Comparison of ENCODE assay signal across 20 mouse cellular contexts in genomic region chr12:108253042-108253441, GRCm38 (mm10). TPM values are rescaled to one million over a fixed set of nuclear protein-coding genes. Genes with fewer than 3 reads are reported as not detected.
DNase-seq lines count a peak whose midpoint lies in the region; ATAC-seq and TF ChIP-seq lines count a peak whose summit lies in the region.
"Had no signal": no experiment of that assay in that cellular context is flagged by ENCODE, and none has a peak within 500 bp of the region (broad histone marks: within the 10 kb centered on the region; RNA-seq: fewer than 3 reads in every experiment).

No protein-coding gene starts in this region.

- TF ChIP-seq CTCF in olfactory bulb, adult 2 months (IDR thresholded peaks at IDR 0.05; ENCODE audit: insufficient read depth, low read depth, low read length), result no peak

- TF ChIP-seq POLR2A in olfactory bulb, adult 2 months (IDR thresholded peaks at IDR 0.05; ENCODE audit: insufficient read depth, low read depth, low read length), result 0 out of 2 replicates have a peak, but pooled peaks have one; percentile 0

- peak overlapping the region; percentile 8; the same call in 1 of the 2 replicates for H3K9ac ChIP-seq in neural tube, embryonic 13.5 days
- H3K9ac ChIP-seq in neural tube, embryonic 15.5 days (replicated peaks), result no peak overlapping the region
- H3K9ac ChIP-seq: embryonic facial prominence, embryonic 15.5 days; forebrain, embryonic 15.5 days; hindbrain, embryonic 15.5 days; midbrain, embryonic 12.5 days had no signal

- no peaks in the 10 kb centered on the region for H3K27me3 ChIP-seq in heart, embryonic 10.5 days (ENCODE audit: insufficient read depth, poor library complexity, severe bottlenecking)
- H3K27me3 ChIP-seq in neural tube, embryonic 13.5 days, result no peaks in the 10 kb centered on the region
- H3K27me3 ChIP-seq in neural tube, embryonic 15.5 days (replicated peaks), result no peaks in the 10 kb centered on the region
- H3K27me3 ChIP-seq: embryonic facial prominence, embryonic 15.5 days; forebrain, embryonic 15.5 days; hindbrain, embryonic 15.5 days; midbrain, embryonic 12.5 days had no signal

- no peak for DNase-seq in heart, embryonic 10.5 days (ENCODE audit: low spot score)
- no peak for DNase-seq in heart, adult 11 months
- DNase-seq in gastrocnemius, postnatal 10 days, result no peak
- DNase-seq in B cell, adult 2 months, result no peak
- DNase-seq: adrenal gland, adult 8-10 months; cerebellum, adult 8-10 months; gastrocnemius, postnatal 36 days; heart, postnatal 36 days; retina, postnatal 1 day; right cerebral cortex, postnatal 4 days had no signal

- no peaks in the 10 kb centered on the region for H3K9me3 ChIP-seq in heart, embryonic 10.5 days
- H3K9me3 ChIP-seq in neural tube, embryonic 13.5 days, result no peaks in the 10 kb centered on the region
- no peaks in the 10 kb centered on the region for H3K9me3 ChIP-seq in neural tube, embryonic 15.5 days (replicated peaks)
- H3K9me3 ChIP-seq: embryonic facial prominence, embryonic 15.5 days; forebrain, embryonic 15.5 days; hindbrain, embryonic 15.5 days; midbrain, embryonic 12.5 days had no signal

- no peak overlapping the region for H3K4me3 ChIP-seq in heart, embryonic 10.5 days
- no peak overlapping the region for H3K4me3 ChIP-seq in neural tube, embryonic 13.5 days
- H3K4me3 ChIP-seq in neural tube, embryonic 15.5 days (replicated peaks), result no peak overlapping the region
- H3K4me3 ChIP-seq in olfactory bulb, adult 2 months (ENCODE audit: insufficient read depth, low read depth, low read length), result no peak overlapping the region
- H3K4me3 ChIP-seq: embryonic facial prominence, embryonic 15.5 days; forebrain, embryonic 15.5 days; hindbrain, embryonic 15.5 days; layer of hippocampus, adult 2 months; midbrain, embryonic 12.5 days had no signal

- no peak for ATAC-seq in neural tube, embryonic 13.5 days (ENCODE audit: low read depth)
- no peak for ATAC-seq in neural tube, embryonic 15.5 days (ENCODE audit: low FRiP score)
- ATAC-seq in monocyte, adult 5-6 weeks (replicated peaks; ENCODE audit: insufficient number of reproducible peaks, low FRiP score, low TSS enrichment, poor library complexity, severe bottlenecking), result no peak
- ATAC-seq: activated CD4-positive, CD25-positive, alpha-beta regulatory T cell, adult 4 months; forebrain, embryonic 15.5 days had no signal

- H3K4me1 ChIP-seq in heart, embryonic 10.5 days, result peaks cover 95% of the 10 kb centered on the region
- H3K4me1 ChIP-seq in neural tube, embryonic 13.5 days (replicated peaks), result peaks cover 90% of the 10 kb centered on the region
- peaks cover 77% of the 10 kb centered on the region for H3K4me1 ChIP-seq in neural tube, embryonic 15.5 days
- peaks cover 45% of the 10 kb centered on the region for H3K4me1 ChIP-seq in olfactory bulb, adult 2 months (ENCODE audit: control insufficient read depth, insufficient read depth, low read length)

- peak overlapping the region; percentile 89 for H3K27ac ChIP-seq in heart, embryonic 10.5 days
- H3K27ac ChIP-seq in neural tube, embryonic 13.5 days (replicated peaks), result no peak overlapping the region
- H3K27ac ChIP-seq in neural tube, embryonic 15.5 days (replicated peaks), result no peak overlapping the region
- H3K27ac ChIP-seq in olfactory bulb, adult 2 months (ENCODE audit: insufficient read depth, low read depth, low read length), result no peak overlapping the region
- H3K27ac ChIP-seq: embryonic facial prominence, embryonic 15.5 days; forebrain, embryonic 15.5 days; hindbrain, embryonic 15.5 days; layer of hippocampus, adult 2 months; midbrain, embryonic 12.5 days had no signal

- H3K4me2 ChIP-seq in neural tube, embryonic 13.5 days, result no peak overlapping the region
- H3K4me2 ChIP-seq in neural tube, embryonic 15.5 days, result no peak overlapping the region
- H3K4me2 ChIP-seq: embryonic facial prominence, embryonic 15.5 days; forebrain, embryonic 15.5 days; hindbrain, embryonic 15.5 days; midbrain, embryonic 12.5 days had no signal

- no peaks in the 10 kb centered on the region for H3K36me3 ChIP-seq in heart, embryonic 10.5 days
- H3K36me3 ChIP-seq in neural tube, embryonic 13.5 days, result no peaks in the 10 kb centered on the region
- H3K36me3 ChIP-seq in neural tube, embryonic 15.5 days, result no peaks in the 10 kb centered on the region
- H3K36me3 ChIP-seq: embryonic facial prominence, embryonic 15.5 days; forebrain, embryonic 15.5 days; hindbrain, embryonic 15.5 days; midbrain, embryonic 12.5 days had no signal

- 74% methylated on average over 12 of the region's 12 CpGs for WGBS in heart, embryonic 10.5 days
- WGBS in neural tube, embryonic 13.5 days, result 60% methylated on average over 12 of the region's 12 CpGs
- WGBS in neural tube, embryonic 15.5 days, result 53% methylated on average over 12 of the region's 12 CpGs
- 46% methylated on average over 12 of the region's 12 CpGs for WGBS in olfactory bulb, adult 2 months

RNA-seq across cellular contexts. Expression of gene Ccdc85c, which starts 22.2 kb away (rescaled TPM):
- 5.7 and 6.7 TPM in 2 replicates for polyA plus RNA-seq in heart, embryonic 10.5 days (2016; fragmentation: Nextera tagmentation; extraction: Ambion mirVana)
- 14.5 and 15.8 TPM in 2 replicates for polyA plus RNA-seq in neural tube, embryonic 13.5 days (2015; fragmentation: Nextera tagmentation; extraction: Ambion mirVana)
- polyA plus RNA-seq in neural tube, embryonic 15.5 days (2015; fragmentation: Nextera tagmentation; extraction: Ambion mirVana), result 10.5 and 11.9 TPM in 2 replicates
- not detected in 2 replicates for polyA plus RNA-seq in olfactory bulb, adult 2 months (2012; ENCODE audit: insufficient read depth, insufficient read length, low replicate concordance, missing spikeins)
- 1 to 10 TPM; 5.0 to 5.1 TPM for total RNA-seq in gastrocnemius, postnatal 10 days (2021)
- total RNA-seq in monocyte, adult 5-6 weeks (2017), result 0.32 to 1.4 TPM in 2 of 3 replicates, not detected in the other

RNA-seq across cellular contexts. Expression of gene Hhipl1, which starts 53.0 kb away (rescaled TPM):
- polyA plus RNA-seq in heart, embryonic 10.5 days (2016; fragmentation: Nextera tagmentation; extraction: Ambion mirVana), result 0.28 and 0.64 TPM in 2 replicates
- 1.6 TPM in 2 replicates for polyA plus RNA-seq in neural tube, embryonic 13.5 days (2015; fragmentation: Nextera tagmentation; extraction: Ambion mirVana)
- polyA plus RNA-seq in neural tube, embryonic 15.5 days (2015; fragmentation: Nextera tagmentation; extraction: Ambion mirVana), result 2.7 and 3.2 TPM in 2 replicates
- polyA plus RNA-seq in olfactory bulb, adult 2 months (2012; ENCODE audit: insufficient read depth, insufficient read length, low replicate concordance, missing spikeins), result not detected in 2 replicates
- total RNA-seq in gastrocnemius, postnatal 10 days (2021), result under 1 TPM; 0.38 to 0.54 TPM
- not detected in 3 replicates for total RNA-seq in monocyte, adult 5-6 weeks (2017)
